Mouse (Mus musculus): ENCODE measurements around the gene Itgal. TPM values are rescaled to one million over a fixed set of nuclear protein-coding genes. Genes with fewer than 3 reads are reported as not detected.
"Not testable (repeated sequence)": the region's sequence is repeated elsewhere in the genome, so short reads cannot be mapped to it uniquely, and the experiment has no call there.

The Itgal gene
- total RNA-seq, 2 experiments from 2014 or later = 2.0 to 5.7 TPM

GRCm38 (mm10) chr7:127363475-127363921 lies 67.4 kb downstream of the Itgal start:
- intact Hi-C loops (cut with DNase I) = loop anchor here (2.0 to 5.0 kb wide), 3 partner anchors 43 to 224 kb away; partner anchors contain the start of genes Ccdc189, Rnf40 and Zfp764
- DNase-seq = peak in 1 of 2 experiments; percentile 35

DNA sequence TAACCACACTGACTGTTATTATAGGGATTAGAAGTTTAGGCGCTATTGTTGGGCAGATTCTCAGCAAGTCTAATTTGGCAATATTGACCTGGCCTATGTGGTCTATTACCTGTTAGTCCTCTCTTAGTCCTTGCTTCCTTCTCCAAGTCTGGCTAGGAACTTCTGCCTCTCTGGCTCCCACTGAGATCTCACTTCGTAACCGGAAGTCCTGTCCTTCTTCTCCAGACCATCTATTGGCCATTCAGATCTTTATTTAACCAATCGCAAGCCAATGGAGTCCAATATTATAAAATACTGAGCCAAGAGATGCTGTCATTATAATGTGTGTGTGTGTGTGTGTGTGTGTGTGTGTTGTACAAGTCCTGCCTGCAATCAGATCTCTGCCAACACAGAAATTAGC lies 68.1 kb downstream of the Itgal start:
- intact Hi-C loops (cut with DNase I) = loop anchor here (5.0 kb wide), 1 partner anchor 223 kb away; the partner anchor contains the start of genes Ccdc189 and Rnf40
- peak in 1 of 2 experiments; percentile 9 for DNase-seq

GRCm38 (mm10) chr7:127366249-127366648 lies 70.2 kb downstream of the Itgal start:
- DNase-seq = no peak
- intact Hi-C loops (cut with DNase I) = no loop called here

- intact Hi-C loops (cut with DNase I) = no loop called here
- no peak for DNase-seq
These were observed 75.2 kb downstream of the Itgal start for GRCm38 (mm10) chr7:127371213-127371612.

GRCm38 (mm10) chr7:127371870-127372269 lies 75.8 kb downstream of the Itgal start:
- intact Hi-C loops (cut with DNase I); DNase-seq: not testable (repeated sequence)

DNA sequence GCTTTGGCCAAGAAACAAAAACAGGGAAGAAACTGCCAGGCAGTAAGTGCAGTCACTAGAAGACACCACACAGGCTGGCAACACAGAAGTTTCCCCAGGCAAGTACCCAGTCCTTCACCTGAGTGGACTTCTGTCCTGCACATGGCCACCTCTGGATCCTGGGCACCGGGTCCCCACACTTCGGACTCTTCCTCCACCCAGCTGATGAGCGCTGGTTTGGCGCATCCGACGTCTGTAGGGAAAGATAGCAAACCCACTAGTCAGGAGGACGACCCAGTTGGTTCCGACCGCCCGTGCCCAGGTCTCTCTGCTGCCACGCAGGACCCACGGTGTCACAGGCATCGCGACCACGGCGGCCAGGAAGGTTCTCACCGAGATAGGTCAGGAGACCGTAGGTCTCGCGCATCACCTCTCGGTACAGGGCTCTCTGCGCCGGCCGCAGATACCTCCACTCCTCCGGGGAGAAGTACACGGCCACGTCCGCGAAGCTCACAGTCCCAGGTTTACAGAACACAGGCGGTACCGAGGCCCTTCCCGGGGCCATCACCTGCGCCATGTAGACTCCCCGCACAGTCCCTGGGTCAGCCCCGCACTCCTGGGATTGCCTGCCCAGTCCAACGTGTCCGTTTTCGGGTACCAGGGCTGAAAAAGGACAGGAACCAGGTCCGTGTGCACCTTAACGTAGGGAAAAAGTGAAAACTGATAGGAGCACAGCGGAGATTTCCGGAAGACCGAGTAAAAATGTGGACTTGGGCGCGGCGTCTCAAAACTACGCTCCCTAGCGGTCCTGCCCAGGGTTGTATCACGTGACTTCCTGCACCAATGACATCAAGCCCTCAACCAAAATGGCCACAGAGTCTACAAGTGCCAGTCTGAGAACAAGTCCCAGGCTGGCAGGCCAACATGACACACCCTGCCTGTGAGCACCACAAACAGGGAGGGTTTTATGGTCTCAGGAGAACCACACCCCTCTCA lies 79.5 kb downstream of the Itgal start, which contains the start of gene Zfp747:
TSS of gene Zfp747 (minus strand) at position 780 of the 975 bp plus-strand sequence.
- intact Hi-C loops (cut with DNase I) = not testable (repeated sequence)
- DNase-seq = peak; percentile 91 to 93

DNA sequence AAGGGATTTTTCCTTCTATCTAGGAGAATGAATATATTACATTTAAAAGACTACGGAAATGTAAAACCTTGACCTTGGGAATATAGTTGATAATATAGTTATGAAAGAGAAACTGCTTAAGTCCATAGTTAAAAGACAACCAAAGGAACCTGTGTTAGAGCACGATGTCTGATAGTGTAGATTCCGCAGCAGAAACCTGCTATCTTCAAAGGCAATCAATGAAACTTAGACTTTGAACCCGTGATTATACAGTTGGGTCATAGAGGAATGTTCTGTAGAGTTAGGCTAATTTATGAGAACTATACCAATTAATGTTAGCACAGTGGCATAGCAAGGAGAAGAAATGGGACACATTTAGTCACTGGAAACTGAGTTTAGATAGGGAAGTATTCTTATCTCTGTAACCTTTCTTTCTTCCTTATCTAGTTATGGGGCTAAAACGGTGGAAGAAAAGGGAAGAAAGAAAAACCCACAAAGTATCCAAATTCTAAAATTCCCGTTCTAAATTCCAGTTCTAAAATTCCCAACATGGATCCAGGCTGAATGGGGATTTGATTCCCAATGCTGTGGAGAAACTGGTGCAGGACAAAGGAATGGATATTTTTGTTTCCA lies 82.4 kb downstream of the Itgal start:
- DNase-seq = no peak
- intact Hi-C loops (cut with DNase I) = no loop called here

Other genes with a start within 250 kb of the Itgal start
- gene Zg16, start 208.9 kb upstream of the Itgal start, total RNA-seq (2021) = not detected
- gene AI467606, start 204.9 kb upstream of the Itgal start, total RNA-seq (2021) = 1 to 10 TPM; 1.4 to 3.0 TPM
- not detected for gene Qprt, start 174.0 kb upstream of the Itgal start, total RNA-seq (2021)
- 1 to 10 TPM in 1 of 2 experiments, under 1 TPM in 1; 0.38 to 2.0 TPM for gene Spn, start 158.4 kb upstream of the Itgal start, total RNA-seq (2021)
- 10 to 100 TPM; 38.0 to 43.7 TPM for gene Cd2bp2, start 100.2 kb upstream of the Itgal start, total RNA-seq (2021)
- 10 to 100 TPM; 29.2 to 30.5 TPM for gene Tbc1d10b, start 87.8 kb upstream of the Itgal start, total RNA-seq (2021)
- 1 to 10 TPM; 1.1 to 4.2 TPM for gene Mylpf, start 87.4 kb upstream of the Itgal start, total RNA-seq (2021)
- gene Zfp553, start 63.2 kb upstream of the Itgal start, total RNA-seq (2021) = 1 to 10 TPM; 6.9 to 7.0 TPM
- gene Sept1, start 63.1 kb upstream of the Itgal start, total RNA-seq (2021) = 10 to 100 TPM in 1 of 2 experiments, 1 to 10 TPM in 1; 7.5 to 18.8 TPM
- 10 to 100 TPM; 17.8 to 21.3 TPM for gene Zfp771, start 52.0 kb upstream of the Itgal start, total RNA-seq (2021)
- gene Dctpp1, start 35.6 kb upstream of the Itgal start, total RNA-seq (2021) = 10 to 100 TPM; 38.4 to 46.7 TPM
- 10 to 100 TPM; 29.3 to 30.2 TPM for gene Sephs2, start 22.2 kb upstream of the Itgal start, total RNA-seq (2021)
- 10 to 100 TPM; 39.1 to 39.9 TPM for gene Zfp768, start 49.3 kb downstream of the Itgal start, total RNA-seq (2021)
- gene Zfp747, start 79.8 kb downstream of the Itgal start, total RNA-seq (2021) = 1 to 10 TPM; 4.6 to 5.8 TPM
- gene 9130019O22Rik, start 90.9 kb downstream of the Itgal start, total RNA-seq (2021) = 1 to 10 TPM; 2.4 to 3.3 TPM
- 1 to 10 TPM; 3.8 to 4.0 TPM for gene E430018J23Rik, start 97.4 kb downstream of the Itgal start, total RNA-seq (2021)
- 1 to 10 TPM; 3.4 to 4.1 TPM for gene Zfp764, start 110.6 kb downstream of the Itgal start, total RNA-seq (2021)
- gene Zfp688, start 125.8 kb downstream of the Itgal start, total RNA-seq (2021) = 1 to 10 TPM; 3.2 to 3.4 TPM
- 1 to 10 TPM; 1.4 to 1.6 TPM for gene Zfp689, start 152.9 kb downstream of the Itgal start, total RNA-seq (2021)
- 10 to 100 TPM; 25.9 to 29.4 TPM for gene Prr14, start 163.4 kb downstream of the Itgal start, total RNA-seq (2021)
- 10 to 100 TPM; 38.4 to 43.1 TPM for gene Fbrs, start 182.9 kb downstream of the Itgal start, total RNA-seq (2021)
- 10 to 100 TPM; 63.6 to 69.2 TPM for gene Srcap, start 215.7 kb downstream of the Itgal start, total RNA-seq (2021)
- gene Gm42715, start 223.3 kb downstream of the Itgal start, total RNA-seq (2021) = 10 to 100 TPM; 13.5 to 13.9 TPM

All from heart, postnatal 14 days (tissue).